Mouse (Mus musculus): ENCODE results near the gene Pnmal2. TPM values are rescaled to one million over a fixed set of nuclear protein-coding genes. Genes with fewer than 3 reads are reported as not detected.

Pnmal2 gene
- polyA plus RNA-seq, 1 experiment from 2014 or later, result 11.2 TPM

DNA sequence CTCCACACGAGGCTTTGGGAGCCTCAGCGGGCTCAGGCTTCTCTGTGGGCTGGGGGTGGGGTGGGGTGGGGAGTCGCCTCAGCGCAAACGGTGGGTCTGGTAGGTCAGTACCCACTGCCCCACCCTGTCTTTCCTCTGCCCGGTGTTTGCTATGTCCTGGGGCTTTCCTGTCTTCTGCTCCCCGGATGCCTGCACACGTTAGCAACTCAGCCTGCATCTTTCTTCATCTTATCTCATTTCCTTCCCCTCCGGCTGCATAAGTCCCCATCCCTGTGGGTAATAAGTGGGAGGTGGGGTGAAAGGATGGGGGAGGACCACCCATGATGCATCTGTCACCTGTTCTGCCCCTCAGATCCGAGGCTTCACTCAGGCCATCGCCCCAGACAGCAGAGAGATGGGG lies 36.1 kb upstream of the Pnmal2 start:
- no peak for DNase-seq (ENCODE audit: low read depth, low spot score)
- POLR2A ChIA-PET, result no interaction called here
- CTCF ChIA-PET, result no interaction called here
- in situ Hi-C loops (cut with MboI; ENCODE audit: low pct_unique_long_range_greater_than_20kb), result no loop called here
- H3K27me3 ChIP-seq, result no peaks in the 10 kb centered on the region
- no peak for ATAC-seq
- no peak for TF ChIP-seq CTCF (IDR thresholded peaks at IDR 0.05)

- no peak for DNase-seq (ENCODE audit: low read depth, low spot score)
- CTCF ChIA-PET, result no interaction called here
- TF ChIP-seq CTCF (IDR thresholded peaks at IDR 0.05), result no peak
- in situ Hi-C loops (cut with MboI; ENCODE audit: low pct_unique_long_range_greater_than_20kb), result no loop called here
- no peak for ATAC-seq
- no peaks in the 10 kb centered on the region for H3K27me3 ChIP-seq
- POLR2A ChIA-PET, result no interaction called here
Observed at GRCm38 (mm10) chr7:16908859-16909258, 35.6 kb upstream of the Pnmal2 start.

DNA sequence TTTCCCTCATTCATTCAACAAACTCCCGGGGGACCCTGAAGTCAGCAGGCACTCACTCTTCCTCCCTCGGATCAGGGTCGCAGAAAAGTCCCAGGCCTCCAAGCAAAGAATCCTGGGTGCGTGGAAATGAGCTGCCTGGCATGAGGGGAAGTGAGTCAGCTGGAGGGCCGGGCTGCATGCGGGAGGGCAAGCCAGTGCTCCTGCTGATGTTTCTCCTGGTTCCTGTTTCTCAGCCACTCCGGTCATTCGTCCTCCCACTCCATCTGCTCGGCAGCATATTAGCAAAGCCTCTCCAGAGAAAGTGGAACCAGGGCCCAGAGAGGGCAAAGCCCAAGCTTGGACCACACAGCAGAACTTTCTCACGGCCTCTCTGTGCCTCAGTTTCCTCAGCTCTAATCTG lies 34.6 kb upstream of the Pnmal2 start:
- DNase-seq (ENCODE audit: low read depth, low spot score) (no peak), ATAC-seq (no peak)
- no peak for TF ChIP-seq CTCF (IDR thresholded peaks at IDR 0.05)
- in situ Hi-C loops (cut with MboI; ENCODE audit: low pct_unique_long_range_greater_than_20kb), result no loop called here
- no peaks in the 10 kb centered on the region for H3K27me3 ChIP-seq
- ChIA-PET POLR2A (no interaction called here), CTCF (interaction anchor here (1.8 kb wide), 1 partner anchor 36 kb away, joined by 5 read pairs; no protein-coding TSS in a partner anchor)

GRCm38 (mm10) chr7:16911904-16912303 lies 32.6 kb upstream of the Pnmal2 start:
- no peak for DNase-seq (ENCODE audit: low read depth, low spot score)
- ATAC-seq, result no peak

GRCm38 (mm10) chr7:16912360-16912759 lies 32.1 kb upstream of the Pnmal2 start:
- TF ChIP-seq CTCF (IDR thresholded peaks at IDR 0.05), result no peak
- in situ Hi-C loops (cut with MboI; ENCODE audit: low pct_unique_long_range_greater_than_20kb), result no loop called here
- no peaks in the 10 kb centered on the region for H3K27me3 ChIP-seq
- DNase-seq (ENCODE audit: low read depth, low spot score) (no peak), ATAC-seq (no peak)
- ChIA-PET POLR2A (no interaction called here), CTCF (interaction anchor here (1.8 to 2.0 kb wide), 3 partner anchors 17 to 38 kb away, joined by 7 to 13 read pairs (median 10); partner anchors contain the start of genes Dact3 and Gng8)

More at GRCm38 (mm10) chr7:16911904-16912303, 32.6 kb upstream of the Pnmal2 start:
- no peaks in the 10 kb centered on the region for H3K27me3 ChIP-seq
- no peak for TF ChIP-seq CTCF (IDR thresholded peaks at IDR 0.05)
- in situ Hi-C loops (cut with MboI; ENCODE audit: low pct_unique_long_range_greater_than_20kb), result no loop called here
- ChIA-PET POLR2A (no interaction called here), CTCF (interaction anchor here (1.1 to 1.8 kb wide), 2 partner anchors 21 to 38 kb away, joined by 3 to 5 read pairs; no protein-coding TSS in a partner anchor)

GRCm38 (mm10) chr7:16913806-16914452 lies 30.6 kb upstream of the Pnmal2 start:
- POLR2A ChIA-PET, result interaction anchor here (1.2 kb wide), 1 partner anchor 19 kb away, joined by 3 read pairs; no protein-coding TSS in a partner anchor

GRCm38 (mm10) chr7:16914453-16915343 lies 29.8 kb upstream of the Pnmal2 start:
- ATAC-seq, result no peak
- CTCF ChIA-PET, result interaction anchor here (1.2 to 2.0 kb wide), 6 partner anchors 8 to 46 kb away, joined by 4 to 13 read pairs (median 8); partner anchors contain the start of genes Dact3 and Gng8
- POLR2A ChIA-PET, result no interaction called here
- in situ Hi-C loops (cut with MboI; ENCODE audit: low pct_unique_long_range_greater_than_20kb), result no loop called here
- no peaks in the 10 kb centered on the region for H3K27me3 ChIP-seq
- DNase-seq (ENCODE audit: low read depth, low spot score), result no peak
- no peak for TF ChIP-seq CTCF (IDR thresholded peaks at IDR 0.05)

More at GRCm38 (mm10) chr7:16913806-16914452, 30.6 kb upstream of the Pnmal2 start:
- ATAC-seq, result peak; percentile 68
- in situ Hi-C loops (cut with MboI; ENCODE audit: low pct_unique_long_range_greater_than_20kb), result no loop called here
- CTCF ChIA-PET, result interaction anchor here (0.7 to 2.0 kb wide), 8 partner anchors 9 to 46 kb away, joined by 3 to 13 read pairs (median 6); partner anchors contain the start of genes Dact3 and Gng8
- DNase-seq (ENCODE audit: low read depth, low spot score), result no peak
- H3K27me3 ChIP-seq, result no peaks in the 10 kb centered on the region
- TF ChIP-seq CTCF (IDR thresholded peaks at IDR 0.05), result no peak

GRCm38 (mm10) chr7:16915461-16916340 lies 28.8 kb upstream of the Pnmal2 start:
- ATAC-seq (no peak), DNase-seq (ENCODE audit: low read depth, low spot score) (no peak)
- in situ Hi-C loops (cut with MboI; ENCODE audit: low pct_unique_long_range_greater_than_20kb), result no loop called here
- no peak for TF ChIP-seq CTCF (IDR thresholded peaks at IDR 0.05)
- POLR2A ChIA-PET, result no interaction called here
- CTCF ChIA-PET, result no interaction called here
- H3K27me3 ChIP-seq, result no peaks in the 10 kb centered on the region

DNA sequence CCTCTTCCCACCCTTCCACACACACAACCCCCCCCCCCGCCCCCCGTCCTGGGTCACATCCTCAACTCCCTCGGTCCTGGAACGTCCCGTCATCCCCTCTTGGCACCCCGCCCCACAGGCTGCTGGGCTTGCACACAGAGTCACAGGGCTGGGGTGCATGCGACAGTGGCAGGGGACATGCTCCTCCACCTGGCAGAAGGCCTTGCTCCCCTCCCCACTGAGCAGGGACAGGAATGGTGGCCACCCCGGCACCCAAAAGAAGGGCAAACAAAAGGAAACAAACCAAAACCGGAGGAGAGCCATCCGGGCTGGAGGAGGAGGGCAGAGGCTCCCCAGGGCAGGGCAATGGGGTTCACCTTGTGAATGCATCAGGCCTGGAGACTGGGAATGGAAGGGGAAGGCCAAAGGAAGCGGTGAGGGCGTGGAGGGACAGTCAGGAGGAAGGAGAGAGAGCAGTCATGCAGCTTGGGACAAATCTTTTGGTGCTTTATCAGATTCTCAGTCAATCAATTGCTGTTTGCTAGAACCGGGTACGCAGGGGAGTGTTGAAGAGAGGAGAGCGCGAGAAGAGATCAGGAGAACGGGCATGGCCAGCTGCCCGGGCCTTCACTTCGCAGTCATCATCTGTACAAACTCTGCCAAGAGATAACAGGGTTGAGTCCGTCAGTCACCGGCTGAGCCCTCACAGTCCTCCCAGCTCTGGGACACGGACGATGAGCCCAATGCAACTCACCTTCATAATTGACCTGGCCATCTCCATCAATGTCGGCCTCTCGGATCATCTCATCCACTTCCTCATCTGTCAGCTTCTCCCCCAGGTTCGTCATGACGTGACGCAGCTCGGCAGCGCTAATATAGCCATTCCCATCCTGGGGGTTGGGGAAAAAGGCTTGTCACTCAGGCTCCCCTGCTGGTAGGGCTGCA lies 27.9 kb upstream of the Pnmal2 start:
- no peak for ATAC-seq
- no peaks in the 10 kb centered on the region for H3K27me3 ChIP-seq
- CTCF ChIA-PET, result interaction anchor here (1.0 kb wide), 1 partner anchor 42 kb away, joined by 3 read pairs; the partner anchor contains the start of gene Dact3
- TF ChIP-seq CTCF (IDR thresholded peaks at IDR 0.05), result no peak
- DNase-seq (ENCODE audit: low read depth, low spot score), result no peak
- in situ Hi-C loops (cut with MboI; ENCODE audit: low pct_unique_long_range_greater_than_20kb), result no loop called here
- POLR2A ChIA-PET, result no interaction called here
